Mouse (Mus musculus) spleen, adult 2 months (tissue): ENCODE measurements around the gene Capn3. TPM values are rescaled to one million over a fixed set of nuclear protein-coding genes. Genes with fewer than 3 reads are reported as not detected.

Experiments used
- DNase-seq, 2 experiments: peaks; one replicate each; pipeline versions ENCODE4 v3.0.0 to v3.0.0-alpha.2; 2012 to 2021; ENCODE audit warnings: low spot score in 2 of 2, low read depth in 1 of 2
- H3K27ac ChIP-seq: fragments of 200-500 bp; 2 replicates; pipeline ENCODE4 v1.5.1; 2012; ENCODE audit warnings: low read length, inconsistent platforms; ENCODE audit not compliant: insufficient read depth
- H3K27me3 ChIP-seq: fragments of 200-500 bp; 2 replicates; pipeline ENCODE4 v1.6.1; 2012; ENCODE audit warnings: mild to moderate bottlenecking, moderate library complexity, low read length, inconsistent platforms; ENCODE audit not compliant: control insufficient read depth, insufficient read depth
- H3K36me3 ChIP-seq: fragments of 200-500 bp; 2 replicates; pipeline ENCODE4 v1.6.1; 2012; ENCODE audit warnings: mild to moderate bottlenecking, low read length, inconsistent platforms; ENCODE audit not compliant: control insufficient read depth, insufficient read depth
- H3K4me1 ChIP-seq: fragments of 200-500 bp; 2 replicates; pipeline ENCODE4 v1.6.1; 2011; ENCODE audit warnings: inconsistent platforms; ENCODE audit not compliant: control insufficient read depth, insufficient read depth, insufficient read length
- H3K4me3 ChIP-seq: fragments of 200-500 bp; 2 replicates; pipeline ENCODE4 v1.5.1; 2011; ENCODE audit warnings: mild to moderate bottlenecking, inconsistent platforms; ENCODE audit not compliant: insufficient read depth, insufficient read length; ENCODE audit errors: extremely low read depth
- CTCF ChIP-seq: fragments of 200-500 bp; IDR thresholded peaks from 2 replicates; pipeline ENCODE4 v1.5.1; 2011; ENCODE audit warnings: mild to moderate bottlenecking, inconsistent platforms; ENCODE audit not compliant: insufficient read depth, insufficient read length, insufficient replicate concordance; ENCODE audit errors: extremely low read depth
- POLR2A ChIP-seq: fragments of 200-500 bp; IDR thresholded peaks from 2 replicates; pipeline ENCODE4 v1.6.1; 2011; ENCODE audit warnings: low read depth, low read length, inconsistent platforms
- WGBS: fragments of 180-500 bp; shearing (Covaris S2); methylation state at CpG from one replicate; pipeline ENCODE4 v1.1.7; 2018; 5-methylcytosine and 5-hydroxymethylcytosine counted together
- polyA plus RNA-seq: library from polyadenylated mRNA; depleted of rRNA; stranded (reverse); fragments of >200 nt; gene quantifications from 2 replicates; pipeline ENCODE4 v1.2.3, GENCODE M21; 2012; rRNA removed

Capn3 gene
- polyA plus RNA-seq, 1 experiment, result 2.0 TPM

DNA sequence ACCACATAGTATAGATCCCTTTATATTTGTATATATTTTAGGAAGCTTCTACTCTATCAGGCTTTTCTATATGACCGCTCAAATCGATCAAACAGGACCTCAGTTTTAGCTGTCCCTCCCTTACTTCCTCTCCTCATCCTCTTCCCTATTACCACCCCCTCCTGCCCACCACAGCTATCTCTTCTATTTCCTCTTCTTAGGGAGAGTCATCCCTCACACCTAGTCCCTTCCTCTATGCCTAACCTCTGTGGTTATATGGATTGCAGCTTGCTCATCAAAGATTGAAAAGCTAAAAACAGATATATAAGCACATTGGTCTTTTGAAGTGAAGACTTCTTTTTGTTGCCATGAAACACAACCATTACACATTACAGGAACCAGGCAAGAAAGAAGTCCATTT, 88.9 kb downstream of the Capn3 start:
- Histone ChIP-seq H3K4me3 (no peak overlapping the region), H3K4me1 (no peaks in the 10 kb centered on the region; the same call in 1 of the 2 replicates), H3K27ac (no peak overlapping the region), H3K36me3 (no peaks in the 10 kb centered on the region; the same call in 1 of the 2 replicates), H3K27me3 (no peaks in the 10 kb centered on the region)
- TF ChIP-seq POLR2A (no peak), CTCF (no peak)
- WGBS, result 64% methylated on average over 2 of the region's 2 CpGs
- DNase-seq, result no peak

Other genes with a start within 250 kb of the Capn3 start
- gene Pla2g4e, start 210.7 kb upstream of the Capn3 start, polyA plus RNA-seq, result not detected in 2 replicates
- gene Pla2g4d, start 166.8 kb upstream of the Capn3 start, polyA plus RNA-seq, result 0.02 and 0.14 TPM in 2 replicates
- 0.49 and 1.1 TPM in 2 replicates for gene Pla2g4f, start 141.9 kb upstream of the Capn3 start, polyA plus RNA-seq
- 16.9 and 19.7 TPM in 2 replicates for gene Vps39, start 102.9 kb upstream of the Capn3 start, polyA plus RNA-seq
- gene Ganc, start 52.1 kb upstream of the Capn3 start, polyA plus RNA-seq, result 9.6 and 12.8 TPM in 2 replicates
- gene Tmem87a, start 51.9 kb upstream of the Capn3 start, polyA plus RNA-seq, result 6.0 and 7.1 TPM in 2 replicates
- gene Zfp106, start 107.8 kb downstream of the Capn3 start, polyA plus RNA-seq, result 24.3 and 39.8 TPM in 2 replicates
- 3.9 and 4.0 TPM in 2 replicates for gene Snap23, start 111.7 kb downstream of the Capn3 start, polyA plus RNA-seq
- gene Haus2, start 153.4 kb downstream of the Capn3 start, polyA plus RNA-seq, result 0.99 and 1.1 TPM in 2 replicates
- gene Lrrc57, start 153.5 kb downstream of the Capn3 start, polyA plus RNA-seq, result 3.5 and 4.6 TPM in 2 replicates
- gene Stard9, start 173.1 kb downstream of the Capn3 start, polyA plus RNA-seq, result 3.7 and 4.4 TPM in 2 replicates